ENCODE assay signal across 8 mouse cellular contexts in the genomic region with DNA sequence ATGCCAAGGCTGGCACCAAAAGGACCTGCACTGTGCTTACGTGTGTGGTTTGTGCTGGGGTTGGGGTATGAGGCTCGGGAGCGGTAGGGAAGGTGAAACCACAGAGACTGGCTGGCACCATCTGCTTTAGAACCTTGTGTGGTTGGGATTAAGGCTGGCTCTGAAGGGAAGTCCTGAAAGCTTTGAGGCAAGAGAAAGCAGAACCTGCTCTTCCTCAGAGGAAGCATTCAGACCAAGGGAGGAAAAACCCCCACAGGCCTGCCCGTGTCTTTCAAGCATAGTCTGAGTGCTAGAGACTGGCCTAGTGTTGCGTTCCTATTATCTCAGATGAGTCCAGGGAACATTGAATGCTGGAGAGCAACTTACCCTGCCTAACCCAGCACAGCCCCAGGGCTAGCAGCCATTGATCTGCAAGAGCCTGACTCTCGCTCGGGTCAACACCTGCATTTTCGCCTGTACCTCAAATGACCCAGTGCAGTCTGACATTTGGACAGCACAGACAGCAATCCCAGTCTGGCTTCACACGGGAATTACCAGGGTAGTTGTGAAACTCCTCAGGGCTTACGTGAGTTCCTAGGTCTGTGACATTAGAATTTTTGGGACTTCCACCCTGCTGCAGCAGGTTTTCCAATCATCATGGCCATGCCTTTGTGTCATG. TPM values are rescaled to one million over a fixed set of nuclear protein-coding genes. Genes with fewer than 3 reads are reported as not detected.
DNase-seq lines count a peak whose midpoint lies in the region; ATAC-seq and TF ChIP-seq lines count a peak whose summit lies in the region.

No protein-coding gene starts in this region.

- no peak for ATAC-seq in embryonic facial prominence, embryonic 13.5 days (ENCODE audit: insufficient number of reproducible peaks, insufficient read depth, low FRiP score, low TSS enrichment, low read depth)
- no peak for ATAC-seq in intestine, embryonic 14.5 days (replicated peaks; ENCODE audit: low FRiP score, low TSS enrichment, low read depth)
- ATAC-seq in neural tube, embryonic 15.5 days (ENCODE audit: low FRiP score): no peak

- peak overlapping the region; percentile 70; the same call in 1 of the 2 replicates for H3K9ac ChIP-seq in embryonic facial prominence, embryonic 13.5 days
- H3K9ac ChIP-seq in intestine, embryonic 14.5 days (ENCODE audit: low read length): no peak overlapping the region
- no peak overlapping the region for H3K9ac ChIP-seq in neural tube, embryonic 15.5 days (replicated peaks)

- no peaks in the 10 kb centered on the region for H3K27me3 ChIP-seq in embryonic facial prominence, embryonic 13.5 days
- H3K27me3 ChIP-seq in intestine, embryonic 14.5 days (replicated peaks; ENCODE audit: control insufficient read depth, insufficient read depth, low read length): no peaks in the 10 kb centered on the region
- no peaks in the 10 kb centered on the region for H3K27me3 ChIP-seq in neural tube, embryonic 15.5 days (replicated peaks)

- peak overlapping the region; percentile 13 for H3K4me3 ChIP-seq in lung, adult 2 months (replicated peaks; ENCODE audit: extremely low read depth, low read depth, low read length)
- peak overlapping the region; percentile 43; the same call in 1 of the 2 replicates for H3K4me3 ChIP-seq in embryonic facial prominence, embryonic 13.5 days
- no peak overlapping the region for H3K4me3 ChIP-seq in intestine, embryonic 14.5 days (ENCODE audit: low read depth, low read length)
- H3K4me3 ChIP-seq in neural tube, embryonic 15.5 days (replicated peaks): no peak overlapping the region

- H3K36me3 ChIP-seq in embryonic facial prominence, embryonic 13.5 days: no peaks in the 10 kb centered on the region
- no peaks in the 10 kb centered on the region for H3K36me3 ChIP-seq in intestine, embryonic 14.5 days (ENCODE audit: control insufficient read depth, insufficient read depth, low read length)
- no peaks in the 10 kb centered on the region for H3K36me3 ChIP-seq in neural tube, embryonic 15.5 days

- no peak for TF ChIP-seq CTCF in lung, adult 2 months (IDR thresholded peaks at IDR 0.05; ENCODE audit: insufficient read depth, low read length)

- H3K9me3 ChIP-seq in embryonic facial prominence, embryonic 13.5 days: no peaks in the 10 kb centered on the region
- H3K9me3 ChIP-seq in intestine, embryonic 14.5 days (ENCODE audit: control insufficient read depth, low read length): no peaks in the 10 kb centered on the region
- H3K9me3 ChIP-seq in neural tube, embryonic 15.5 days (replicated peaks): no peaks in the 10 kb centered on the region

- peaks cover 12% of the 10 kb centered on the region for H3K4me1 ChIP-seq in lung, adult 2 months (ENCODE audit: control insufficient read depth, insufficient read depth, low read length)
- H3K4me1 ChIP-seq in embryonic facial prominence, embryonic 13.5 days: peaks cover 29% of the 10 kb centered on the region
- no peaks in the 10 kb centered on the region for H3K4me1 ChIP-seq in intestine, embryonic 14.5 days (replicated peaks; ENCODE audit: control insufficient read depth, insufficient read depth, low read length)
- H3K4me1 ChIP-seq in neural tube, embryonic 15.5 days: peaks cover 19% of the 10 kb centered on the region

- H3K4me2 ChIP-seq in embryonic facial prominence, embryonic 13.5 days: peak overlapping the region; percentile 60
- H3K4me2 ChIP-seq in intestine, embryonic 14.5 days (ENCODE audit: low read length): peak overlapping the region; percentile 33
- H3K4me2 ChIP-seq in neural tube, embryonic 15.5 days: peak overlapping the region; percentile 49

- no peak for DNase-seq in lung, adult 2 months
- DNase-seq in lung, adult 18-20 months: no peak
- DNase-seq in intestine, embryonic 14.5 days (ENCODE audit: low spot score): no peak
- no peak for DNase-seq in right cerebral cortex, postnatal 14 days
- no peak for DNase-seq in retina, embryonic 14.5 days (ENCODE audit: low spot score)
- DNase-seq in thymus, postnatal 14 days: no peak

- WGBS in lung, adult 2 months: 54% methylated on average over 10 of the region's 10 CpGs
- 60% methylated on average over 10 of the region's 10 CpGs for whole genome bisulfite sequencing in embryonic facial prominence, embryonic 13.5 days
- WGBS in intestine, embryonic 14.5 days: 81% methylated on average over 10 of the region's 10 CpGs
- 79% methylated on average over 10 of the region's 10 CpGs for WGBS in neural tube, embryonic 15.5 days

- TF ChIP-seq POLR2A in lung, adult 2 months (IDR thresholded peaks at IDR 0.05; ENCODE audit: borderline replicate concordance, extremely low read depth, low read depth, low read length): no peak

- H3K27ac ChIP-seq in embryonic facial prominence, embryonic 13.5 days: peak overlapping the region; percentile 92
- no peak overlapping the region for H3K27ac ChIP-seq in intestine, embryonic 14.5 days (ENCODE audit: low read depth)
- peak overlapping the region; percentile 79 for H3K27ac ChIP-seq in neural tube, embryonic 15.5 days (replicated peaks)

RNA-seq across cellular contexts. Expression of a gene that starts 0.5 kb away (rescaled TPM):
- polyA plus RNA-seq in lung, adult 2 months (2012; rRNA removed): 6.4 and 6.5 TPM in 2 replicates
- polyA plus RNA-seq in embryonic facial prominence, embryonic 13.5 days (2015; fragmentation: Nextera tagmentation; extraction: Ambion mirVana): 2.4 and 2.8 TPM in 2 replicates
- polyA plus RNA-seq in intestine, embryonic 14.5 days (2014; fragmentation: Nextera tagmentation; extraction: Ambion mirVana): 1.5 and 2.4 TPM in 2 replicates
- polyA plus RNA-seq in neural tube, embryonic 15.5 days (2015; fragmentation: Nextera tagmentation; extraction: Ambion mirVana): 3.0 and 3.4 TPM in 2 replicates

RNA-seq across cellular contexts. Expression of a gene that starts 51.6 kb away (rescaled TPM):
- polyA plus RNA-seq in lung, adult 2 months (2012; rRNA removed): 1.7 and 2.0 TPM in 2 replicates
- polyA plus RNA-seq in embryonic facial prominence, embryonic 13.5 days (2015; fragmentation: Nextera tagmentation; extraction: Ambion mirVana): 6.1 and 6.6 TPM in 2 replicates
- 3.2 and 4.8 TPM in 2 replicates for polyA plus RNA-seq in intestine, embryonic 14.5 days (2014; fragmentation: Nextera tagmentation; extraction: Ambion mirVana)
- polyA plus RNA-seq in neural tube, embryonic 15.5 days (2015; fragmentation: Nextera tagmentation; extraction: Ambion mirVana): 4.9 and 5.9 TPM in 2 replicates

Comparison
In these comparisons a context has a peak if more than half of its experiments do, and no peak if none do; other contexts are left out.
1. H3K4me3 ChIP-seq: peak in lung, adult 2 months (single experiment) and embryonic facial prominence, embryonic 13.5 days (single experiment); none in intestine, embryonic 14.5 days (single experiment) and neural tube, embryonic 15.5 days (single experiment).
2. Peak in every context shown above with its lines, with median percentiles within 50 percentile points of each other: H3K4me2 ChIP-seq.